Mouse (Mus musculus): ENCODE results near the gene Mfsd4b3. TPM values are rescaled to one million over a fixed set of nuclear protein-coding genes. Genes with fewer than 3 reads are reported as not detected.

The Mfsd4b3 gene
- total and polyA plus RNA-seq, 2 experiments: 14.2 to 21.8 TPM

GRCm38 (mm10) chr10:39912616-39913015 lies 47.3 kb downstream of the Mfsd4b3 start:
- Histone ChIP-seq H3K4me3 (ENCODE audit: insufficient read depth, low read depth, low read length) (no peak overlapping the region), H3K36me3 (ENCODE audit: control insufficient read depth, insufficient read depth, low read length) (no peaks in the 10 kb centered on the region), H3K27me3 (ENCODE audit: control insufficient read depth, insufficient read depth, low read length) (no peaks in the 10 kb centered on the region), H3K9ac (ENCODE audit: low read depth, low read length) (no peak overlapping the region), H3K79me2 (ENCODE audit: control insufficient read depth, insufficient read depth, low read length) (no peaks in the 10 kb centered on the region), H3K27ac (replicated peaks; ENCODE audit: insufficient read depth, low read depth, low read length) (no peak overlapping the region), H3K4me1 (ENCODE audit: control insufficient read depth, insufficient read depth, low read length) (no peaks in the 10 kb centered on the region)
- TF ChIP-seq POLR2A (IDR thresholded peaks at IDR 0.05; ENCODE audit: extremely low read depth, insufficient read depth, low read length): no peak
- no peak for TF ChIP-seq CTCF (IDR thresholded peaks at IDR 0.05; ENCODE audit: low read depth, low read length)
- DNase-seq (ENCODE audit: extremely low read depth, low read depth, low spot score): no peak

- no peaks in the 10 kb centered on the region for H3K4me1 ChIP-seq (ENCODE audit: control insufficient read depth, insufficient read depth, low read length)
- DNase-seq (ENCODE audit: extremely low read depth, low read depth, low spot score): no peak
- H3K4me3 ChIP-seq (ENCODE audit: insufficient read depth, low read depth, low read length): no peak overlapping the region
- H3K27ac ChIP-seq (replicated peaks; ENCODE audit: insufficient read depth, low read depth, low read length): no peak overlapping the region
- H3K79me2 ChIP-seq (ENCODE audit: control insufficient read depth, insufficient read depth, low read length): no peaks in the 10 kb centered on the region
- H3K9ac ChIP-seq (ENCODE audit: low read depth, low read length): no peak overlapping the region
- H3K27me3 ChIP-seq (ENCODE audit: control insufficient read depth, insufficient read depth, low read length): no peaks in the 10 kb centered on the region
- 73% methylated on average over 13 of the region's 13 CpGs for WGBS
- H3K36me3 ChIP-seq (ENCODE audit: control insufficient read depth, insufficient read depth, low read length): no peaks in the 10 kb centered on the region
- TF ChIP-seq POLR2A (IDR thresholded peaks at IDR 0.05; ENCODE audit: extremely low read depth, insufficient read depth, low read length) (no peak), CTCF (IDR thresholded peaks at IDR 0.05; ENCODE audit: low read depth, low read length) (no peak)
These were observed 51.0 kb downstream of the Mfsd4b3 start for GRCm38 (mm10) chr10:39908768-39909441.

DNA sequence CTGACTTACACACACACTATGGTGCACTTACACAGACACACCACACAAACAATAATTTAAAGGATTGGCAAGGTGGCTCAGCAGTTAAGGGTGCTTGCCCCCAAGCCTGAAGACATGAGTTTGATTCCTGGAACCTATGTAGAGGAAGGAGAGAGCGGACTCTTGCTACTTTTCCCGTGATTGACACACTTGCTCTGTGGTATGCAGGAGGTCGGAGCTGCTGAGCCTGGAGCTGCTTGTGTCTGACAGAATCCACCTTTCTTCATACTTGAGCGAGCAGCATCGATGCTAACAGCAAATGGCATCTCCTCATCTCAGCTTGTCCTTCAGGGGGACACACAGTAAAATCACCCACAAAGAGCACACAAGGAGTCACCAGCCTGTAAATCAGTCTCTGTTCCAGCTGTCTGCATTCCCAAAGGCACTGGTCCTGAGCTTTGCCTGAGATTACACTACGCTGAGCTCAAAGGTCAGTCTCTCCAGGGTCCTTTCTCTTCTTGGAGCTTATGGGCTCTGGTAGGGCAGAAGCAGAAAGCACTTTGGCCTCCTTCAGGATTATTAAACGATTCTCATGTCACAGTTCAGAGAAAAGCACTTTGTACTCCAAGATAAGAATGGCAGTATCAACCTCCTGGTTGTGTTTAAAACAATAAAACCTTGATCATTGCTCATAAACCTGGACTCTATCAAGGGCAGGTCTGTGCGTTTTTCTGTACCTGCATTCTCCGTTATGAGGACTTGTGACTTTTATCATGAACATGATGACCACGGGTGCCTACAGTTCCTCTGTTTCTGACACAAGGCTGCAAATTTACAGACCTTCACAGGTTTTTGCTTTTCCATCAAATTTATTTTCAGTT lies 52.9 kb downstream of the Mfsd4b3 start:
- TF ChIP-seq POLR2A (IDR thresholded peaks at IDR 0.05; ENCODE audit: extremely low read depth, insufficient read depth, low read length) (no peak), CTCF (IDR thresholded peaks at IDR 0.05; ENCODE audit: low read depth, low read length) (no peak)
- no peak overlapping the region for H3K4me3 ChIP-seq (ENCODE audit: insufficient read depth, low read depth, low read length)
- H3K27me3 ChIP-seq (ENCODE audit: control insufficient read depth, insufficient read depth, low read length): no peaks in the 10 kb centered on the region
- H3K4me1 ChIP-seq (ENCODE audit: control insufficient read depth, insufficient read depth, low read length): no peaks in the 10 kb centered on the region
- H3K79me2 ChIP-seq (ENCODE audit: control insufficient read depth, insufficient read depth, low read length): no peaks in the 10 kb centered on the region
- no peak overlapping the region for H3K27ac ChIP-seq (replicated peaks; ENCODE audit: insufficient read depth, low read depth, low read length)
- WGBS: 82% methylated on average over 10 of the region's 10 CpGs
- no peak for DNase-seq (ENCODE audit: extremely low read depth, low read depth, low spot score)
- no peak overlapping the region for H3K9ac ChIP-seq (ENCODE audit: low read depth, low read length)
- H3K36me3 ChIP-seq (ENCODE audit: control insufficient read depth, insufficient read depth, low read length): no peaks in the 10 kb centered on the region

- Histone ChIP-seq H3K4me3 (ENCODE audit: insufficient read depth, low read depth, low read length) (no peak overlapping the region), H3K36me3 (ENCODE audit: control insufficient read depth, insufficient read depth, low read length) (no peaks in the 10 kb centered on the region), H3K27me3 (ENCODE audit: control insufficient read depth, insufficient read depth, low read length) (no peaks in the 10 kb centered on the region), H3K9ac (ENCODE audit: low read depth, low read length) (no peak overlapping the region), H3K27ac (replicated peaks; ENCODE audit: insufficient read depth, low read depth, low read length) (no peak overlapping the region), H3K79me2 (ENCODE audit: control insufficient read depth, insufficient read depth, low read length) (no peaks in the 10 kb centered on the region), H3K4me1 (ENCODE audit: control insufficient read depth, insufficient read depth, low read length) (no peaks in the 10 kb centered on the region)
- no peak for DNase-seq (ENCODE audit: extremely low read depth, low read depth, low spot score)
- 91% methylated on average over 3 of the region's 3 CpGs for WGBS
- TF ChIP-seq CTCF (IDR thresholded peaks at IDR 0.05; ENCODE audit: low read depth, low read length): no peak
- TF ChIP-seq POLR2A (IDR thresholded peaks at IDR 0.05; ENCODE audit: extremely low read depth, insufficient read depth, low read length): no peak
These were observed 55.8 kb downstream of the Mfsd4b3 start for GRCm38 (mm10) chr10:39904191-39904590.

GRCm38 (mm10) chr10:39898874-39899371 lies 61.0 kb downstream of the Mfsd4b3 start, which contains the start of gene Mfsd4b4:
TSS of gene Mfsd4b4 (minus strand) at chr10:39899238.
- peak; percentile 89 for DNase-seq (ENCODE audit: extremely low read depth, low read depth, low spot score)
- no peaks in the 10 kb centered on the region for H3K36me3 ChIP-seq (ENCODE audit: control insufficient read depth, insufficient read depth, low read length)
- TF ChIP-seq CTCF (IDR thresholded peaks at IDR 0.05; ENCODE audit: low read depth, low read length) (no peak), POLR2A (IDR thresholded peaks at IDR 0.05; ENCODE audit: extremely low read depth, insufficient read depth, low read length) (0 out of 2 replicates have a peak, but pooled peaks have one; percentile 40)
- peak within 1 kb of the TSS; percentile 83 for H3K4me3 ChIP-seq (ENCODE audit: insufficient read depth, low read depth, low read length)
- no peaks in the 10 kb centered on the region for H3K79me2 ChIP-seq (ENCODE audit: control insufficient read depth, insufficient read depth, low read length)
- peak within 1 kb of the TSS; percentile 69 for H3K27ac ChIP-seq (replicated peaks; ENCODE audit: insufficient read depth, low read depth, low read length)
- under 1% methylated on average over 41 of the region's 41 CpGs for WGBS
- H3K4me1 ChIP-seq (ENCODE audit: control insufficient read depth, insufficient read depth, low read length): peaks cover 2% of the 10 kb centered on the region; the same call in 1 of the 2 replicates
- no peaks in the 10 kb centered on the region for H3K27me3 ChIP-seq (ENCODE audit: control insufficient read depth, insufficient read depth, low read length)
- H3K9ac ChIP-seq (ENCODE audit: low read depth, low read length): peak within 1 kb of the TSS; percentile 85

Other genes starting within 250 kb of the Mfsd4b3 start
- gene Rev3l, start 228.0 kb downstream of the Mfsd4b3 start, total RNA-seq (2014; rRNA removed): 11.1 and 17.0 TPM in 2 replicates
- gene Rev3l, start 228.0 kb downstream of the Mfsd4b3 start, polyA plus RNA-seq (2012; rRNA removed): 4.7 and 5.0 TPM in 2 replicates
- gene Mfsd4b4, start 60.9 kb downstream of the Mfsd4b3 start, total RNA-seq (2014; rRNA removed): 3.0 and 3.3 TPM in 2 replicates
- 1.3 and 1.7 TPM in 2 replicates for gene Mfsd4b4, start 60.9 kb downstream of the Mfsd4b3 start, polyA plus RNA-seq (2012; rRNA removed)
- gene Mfsd4b2, start 33.2 kb downstream of the Mfsd4b3 start, total RNA-seq (2014; rRNA removed): not detected in 2 replicates
- gene Mfsd4b2, start 33.2 kb downstream of the Mfsd4b3 start, polyA plus RNA-seq (2012; rRNA removed): not detected in 2 replicates
- 1.0 and 1.1 TPM in 2 replicates for gene Mfsd4b5, start 26.5 kb upstream of the Mfsd4b3 start, total RNA-seq (2014; rRNA removed)
- gene Mfsd4b5, start 26.5 kb upstream of the Mfsd4b3 start, polyA plus RNA-seq (2012; rRNA removed): 0.62 and 0.92 TPM in 2 replicates
- gene Mfsd4b1, start 65.1 kb upstream of the Mfsd4b3 start, total RNA-seq (2014; rRNA removed): 47.8 and 48.0 TPM in 2 replicates
- 28.7 and 30.2 TPM in 2 replicates for gene Mfsd4b1, start 65.1 kb upstream of the Mfsd4b3 start, polyA plus RNA-seq (2012; rRNA removed)
- 72.2 and 76.0 TPM in 2 replicates for gene Slc16a10, start 182.1 kb upstream of the Mfsd4b3 start, total RNA-seq (2014; rRNA removed)
- 55.4 and 61.4 TPM in 2 replicates for gene Slc16a10, start 182.1 kb upstream of the Mfsd4b3 start, polyA plus RNA-seq (2012; rRNA removed)

Measured in liver, adult 2 months (tissue).